Mouse (Mus musculus): Measurements from ENCODE around the gene Olfr1012.
"Not testable (repeated sequence)": the region's sequence is repeated elsewhere in the genome, so short reads cannot be mapped to it uniquely, and the experiment has no call there.

Gene Olfr1012

DNA sequence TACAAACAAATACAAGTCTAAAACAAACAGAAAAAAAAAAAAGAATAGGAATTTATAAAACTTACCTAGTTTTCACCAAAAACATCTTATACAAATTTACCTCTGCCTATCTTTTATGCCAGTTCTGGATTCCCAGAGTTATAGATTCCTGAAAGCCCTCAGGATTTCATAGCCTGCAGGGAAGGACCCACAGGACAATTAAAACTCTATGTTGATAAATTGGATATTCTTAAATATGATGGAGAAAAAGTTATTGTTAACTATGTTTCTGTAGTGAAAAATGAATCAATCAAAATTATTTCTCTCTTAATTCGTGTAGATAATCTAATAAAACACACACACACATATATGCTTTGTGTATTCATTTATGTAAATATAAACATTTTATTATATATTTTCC, at the start of gene Olfr1012:
Gene Olfr1012 (minus strand): TSS at position 101 of the 400 bp plus-strand sequence.
- no peak for DNase-seq (ENCODE audit: low read depth)

DNA sequence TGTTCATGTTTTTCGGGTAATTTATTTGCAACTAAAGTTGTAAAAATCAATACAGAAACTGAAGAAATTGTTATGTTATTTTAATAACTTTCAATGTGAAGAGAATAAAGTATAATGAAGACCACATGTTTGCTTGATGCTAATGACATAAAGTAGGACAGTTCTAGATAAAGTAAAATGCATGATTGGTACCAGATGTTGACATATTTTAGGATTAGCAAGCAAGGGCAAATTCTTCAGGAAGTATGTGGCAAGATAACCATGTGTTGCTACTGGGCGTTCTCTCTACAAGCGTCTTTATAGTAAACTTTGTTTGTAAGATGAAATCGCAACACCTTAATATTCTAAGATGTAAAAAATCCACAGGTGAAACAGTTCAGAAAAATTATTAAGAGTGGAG, 41.9 kb upstream of the Olfr1012 start:
- DNase-seq (ENCODE audit: low read depth) = no peak

DNA sequence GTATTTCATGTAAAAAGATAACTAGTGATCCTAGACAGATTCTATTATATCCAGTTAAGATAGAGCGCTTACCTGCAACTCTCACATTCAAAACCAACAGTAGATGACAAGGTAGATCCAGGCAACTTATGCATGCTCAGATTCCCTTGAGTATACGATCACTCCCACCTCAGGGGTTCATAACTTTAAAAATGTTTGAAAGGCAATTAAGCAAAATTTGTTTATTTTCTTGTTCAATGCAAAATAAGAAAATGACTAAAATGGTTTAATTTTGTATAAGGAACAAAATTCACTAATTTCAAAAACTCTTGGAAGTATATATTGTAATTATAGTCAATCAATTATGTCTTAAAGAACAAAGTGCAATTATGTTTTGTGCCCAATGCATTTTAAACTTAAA, 39.9 kb upstream of the Olfr1012 start, which contains the start of gene Olfr1016:
Gene Olfr1016 (minus strand): TSS at position 101 of the 400 bp plus-strand sequence.
- no peak for DNase-seq (ENCODE audit: low read depth)

DNA sequence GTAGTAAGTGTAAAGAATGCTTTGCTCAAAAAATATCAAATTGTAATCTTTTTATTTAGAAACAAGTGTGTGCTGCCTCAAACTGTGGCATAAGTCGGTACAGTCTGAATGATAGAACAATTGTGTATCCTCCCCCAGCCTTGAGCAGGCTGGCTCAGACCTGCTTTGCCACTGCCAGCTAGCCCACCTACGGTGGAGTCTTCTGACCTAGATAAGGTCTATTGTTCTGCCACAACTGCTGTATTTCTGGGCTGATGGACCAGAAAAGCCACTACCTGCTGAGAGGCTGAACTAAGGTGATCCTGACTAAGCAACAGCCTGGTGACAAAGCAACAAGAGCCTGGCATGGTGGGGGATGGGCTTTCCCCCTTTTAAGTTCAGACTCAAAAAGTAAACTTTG, 29.8 kb upstream of the Olfr1012 start:
- DNase-seq (ENCODE audit: low read depth) = no peak

DNA sequence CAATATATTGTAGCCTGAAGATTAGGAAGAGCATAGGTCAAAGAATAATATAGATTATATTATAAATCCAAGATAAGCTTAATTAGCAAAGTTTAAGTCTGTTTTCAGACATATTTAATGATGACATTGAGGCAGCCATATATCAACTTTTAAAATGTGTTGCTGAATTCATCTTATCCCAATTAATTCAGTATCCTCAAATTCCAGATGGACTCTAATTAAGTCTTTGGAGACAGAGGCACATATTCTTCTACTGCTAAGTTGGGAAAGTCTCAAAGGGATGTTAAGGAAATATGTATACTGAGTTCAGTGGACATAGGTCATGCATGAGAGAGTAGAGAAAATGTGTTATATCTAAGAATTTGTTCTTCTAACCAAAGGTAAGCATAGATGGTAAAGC, 19.2 kb upstream of the Olfr1012 start, which contains the start of gene Olfr1015:
Gene Olfr1015 (plus strand): TSS at position 301 of the 400 bp plus-strand sequence.
- no peak for DNase-seq (ENCODE audit: low read depth)

DNA sequence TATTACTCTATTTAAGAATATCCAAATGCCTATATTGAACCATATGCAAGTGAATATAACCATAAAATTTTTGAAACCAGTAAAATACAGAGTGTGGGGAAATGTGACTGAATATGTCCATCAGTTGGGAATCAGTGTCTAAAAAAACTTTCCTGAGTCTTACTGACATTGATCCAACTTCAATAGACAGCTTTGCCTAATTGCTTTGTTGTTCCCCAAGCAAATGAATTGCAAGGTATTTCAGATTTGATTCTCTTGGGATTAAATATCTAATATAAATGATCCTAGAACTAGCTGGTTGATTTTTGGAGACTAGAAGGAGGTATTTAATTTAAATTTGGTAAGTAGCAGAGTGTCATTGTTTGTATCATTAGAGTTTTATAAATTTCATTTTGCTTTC, 9.8 kb upstream of the Olfr1012 start, which contains the start of gene Olfr1014:
Gene Olfr1014 (plus strand): TSS at position 301 of the 400 bp plus-strand sequence.
- no peak for DNase-seq (ENCODE audit: low read depth)

DNA sequence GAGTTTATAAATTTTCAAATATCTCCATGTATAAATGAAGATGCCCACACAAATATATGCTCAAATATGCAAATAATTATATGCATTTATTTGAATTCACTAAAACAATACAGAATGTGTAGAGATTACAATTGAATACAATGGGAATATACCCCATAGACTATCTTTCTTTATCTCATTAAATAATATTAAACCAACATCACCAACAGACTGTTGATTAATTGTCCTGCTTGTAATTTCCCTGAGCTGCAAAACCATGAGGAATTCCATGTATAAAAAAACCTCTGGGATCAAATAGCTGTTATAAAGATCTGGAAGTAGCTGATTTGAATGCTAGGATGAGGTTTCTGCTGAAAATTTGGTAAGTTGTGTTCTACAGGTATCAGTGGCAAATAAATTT, 4.2 kb upstream of the Olfr1012 start, which contains the start of gene Olfr1013:
Gene Olfr1013 (plus strand): TSS at position 301 of the 400 bp plus-strand sequence.
- no peak for DNase-seq (ENCODE audit: low read depth)

DNA sequence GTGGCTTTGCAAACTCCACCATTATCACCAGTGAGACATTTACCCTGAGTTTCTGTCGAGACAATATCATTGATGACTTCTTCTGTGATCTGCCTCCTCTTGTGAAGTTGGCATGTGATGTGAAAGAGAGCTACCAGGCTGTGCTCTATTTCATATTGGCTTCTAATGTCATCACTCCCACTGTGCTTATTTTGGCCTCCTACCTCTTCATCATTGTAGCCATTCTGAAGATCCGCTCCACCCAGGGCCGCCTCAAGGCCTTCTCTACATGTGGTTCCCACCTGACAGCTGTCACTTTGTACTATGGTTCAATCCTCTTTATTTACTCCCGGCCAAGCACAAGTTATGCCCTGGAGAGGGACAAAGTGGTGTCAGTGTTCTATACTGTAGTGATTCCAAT, 8.7 kb downstream of the Olfr1012 start:
- no peak for DNase-seq (ENCODE audit: low read depth)

DNA sequence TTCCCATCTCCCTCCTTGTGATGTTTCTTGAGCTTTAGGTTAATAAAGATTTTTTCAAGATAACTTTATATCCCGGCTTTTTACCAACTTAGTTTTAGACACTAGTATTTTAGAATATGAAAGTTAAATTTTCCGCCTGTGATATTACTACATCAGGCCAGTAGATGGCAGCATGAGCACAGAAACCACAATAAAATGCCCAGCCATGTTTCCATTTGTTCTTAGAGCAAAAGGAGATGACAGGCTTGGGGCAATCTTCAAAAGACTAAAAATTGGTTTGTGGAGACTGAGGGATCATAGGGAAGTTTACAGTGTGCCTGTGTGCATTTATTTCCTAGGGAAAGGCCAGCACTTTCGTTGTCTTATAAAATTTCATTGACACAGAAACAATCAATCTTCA, 36.8 kb downstream of the Olfr1012 start:
- DNase-seq (ENCODE audit: low read depth) = no peak

DNA sequence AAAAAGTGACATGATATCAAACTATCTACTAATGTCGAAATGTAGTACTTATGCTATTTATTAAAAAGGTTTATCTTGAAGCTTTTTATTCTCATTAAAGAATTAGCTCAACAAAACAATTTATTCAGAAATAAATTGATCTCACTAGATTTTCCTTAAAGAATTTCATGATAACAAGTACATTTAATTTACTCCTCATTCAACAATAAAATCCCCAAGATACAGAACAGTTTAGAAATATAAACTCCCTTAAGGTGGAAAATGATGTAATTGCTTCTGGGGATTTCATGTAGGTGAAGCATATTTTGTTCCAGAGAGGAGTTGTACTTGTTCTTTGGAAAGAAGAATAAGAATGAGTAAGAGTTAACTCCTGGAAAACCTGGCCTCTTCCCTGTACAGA, 47.4 kb downstream of the Olfr1012 start, which contains the start of gene Olfr1009:
Gene Olfr1009 (plus strand): TSS at position 301 of the 400 bp plus-strand sequence.
- DNase-seq (ENCODE audit: low read depth) = no peak

DNA sequence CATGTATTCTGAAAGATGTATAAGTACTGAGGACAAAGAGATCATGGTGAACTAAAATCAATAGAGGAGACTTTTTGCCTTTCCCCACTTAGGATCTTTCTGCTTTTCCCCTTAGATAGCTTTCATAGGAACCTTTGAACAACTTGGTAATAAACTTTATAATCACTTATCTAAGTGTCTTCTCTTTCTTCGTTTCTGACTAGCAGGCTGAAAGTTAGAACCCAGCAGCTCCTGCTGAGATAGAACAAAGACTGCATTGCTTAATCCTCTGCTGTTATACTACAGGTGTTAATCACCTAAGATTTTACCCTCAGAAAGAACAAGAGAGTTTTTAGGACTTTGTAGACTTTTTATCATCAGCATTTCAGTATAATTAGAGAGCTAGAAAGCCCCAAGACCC, 51.4 kb downstream of the Olfr1012 start:
- DNase-seq (ENCODE audit: low read depth) = no peak

DNA sequence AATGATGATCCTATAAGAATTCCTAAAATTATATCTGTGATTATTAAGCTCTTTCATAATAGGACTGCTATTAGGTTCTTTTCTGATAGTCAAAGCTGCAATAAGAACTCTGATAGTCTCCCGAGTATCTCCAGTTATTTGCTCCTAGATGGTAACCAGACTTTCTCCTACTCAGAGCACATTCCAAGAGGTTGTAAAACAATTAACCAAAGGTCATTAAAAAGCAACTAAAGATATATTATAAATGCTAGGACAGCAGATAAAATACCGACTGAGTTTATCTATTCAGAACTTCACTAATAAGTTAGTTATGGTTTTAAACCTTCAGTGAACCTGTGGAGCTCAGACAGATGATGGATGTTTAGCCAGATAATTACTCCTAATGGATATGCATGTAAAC, 51.9 kb downstream of the Olfr1012 start:
- DNase-seq (ENCODE audit: low read depth) = not testable (repeated sequence)

Data from c-Kit-positive CD71-positive TER-119-negative erythroid progenitor cells, embryonic 14.5 days (primary cell).